Mouse (Mus musculus) lung, embryonic 16.5 days (tissue): Measurements from ENCODE around the gene Adgrg3. TPM values are rescaled to one million over a fixed set of nuclear protein-coding genes. Genes with fewer than 3 reads are reported as not detected.

Experiments
- ATAC-seq: fragments of 200-750 bp; cut with Nextera tagmentation; 2 replicates; pipeline ENCODE4 v1.8.0; 2017; ENCODE audit warnings: low read depth, mild to moderate bottlenecking, moderate library complexity
- H3K27ac ChIP-seq: fragments of 300-500 bp; sonication (generic); 2 replicates; pipeline ENCODE4 v1.5.1; 2014; ENCODE audit warnings: mild to moderate bottlenecking, control low read depth, low read length
- H3K27me3 ChIP-seq: fragments of 300-500 bp; sonication (generic); 2 replicates; pipeline ENCODE4 v1.6.1; 2014; ENCODE audit warnings: low read depth, low read length, mixed read lengths; ENCODE audit not compliant: control insufficient read depth, insufficient read depth
- H3K36me3 ChIP-seq: fragments of 300-500 bp; sonication (generic); 2 replicates; pipeline ENCODE4 v1.6.1; 2014; ENCODE audit warnings: low read length; ENCODE audit not compliant: control insufficient read depth, insufficient read depth
- H3K4me1 ChIP-seq: fragments of 300-500 bp; sonication (generic); replicated peaks from 2 replicates; pipeline ENCODE4 v1.6.1; 2014; ENCODE audit warnings: low read length, mixed read lengths; ENCODE audit not compliant: control insufficient read depth, insufficient read depth
- H3K4me2 ChIP-seq: fragments of 300-500 bp; sonication (generic); 2 replicates; pipeline ENCODE4 v1.6.1; 2014; ENCODE audit warnings: low read depth, low read length, control low read depth
- H3K4me3 ChIP-seq: fragments of 300-500 bp; sonication (generic); 2 replicates; pipeline ENCODE4 v1.5.1; 2014; ENCODE audit warnings: mild to moderate bottlenecking, low read length, control low read depth
- H3K9ac ChIP-seq: fragments of 300-500 bp; sonication (generic); 2 replicates; pipeline ENCODE4 v1.6.1; 2014; ENCODE audit warnings: low read length, control low read depth
- H3K9me3 ChIP-seq: fragments of 300-500 bp; sonication (generic); 2 replicates; pipeline ENCODE4 v1.6.1; 2016; ENCODE audit warnings: low read length; ENCODE audit not compliant: control insufficient read depth
- whole genome bisulfite sequencing: fragments of 180-500 bp; shearing (Covaris S2); extraction: QIAGEN DNeasy Blood & Tissue Kit; methylation state at CpG from one replicate; pipeline ENCODE4 v1.1.7; 2014; 5-methylcytosine and 5-hydroxymethylcytosine counted together
- polyA plus RNA-seq: library from polyadenylated mRNA; unstranded; fragments of >200 nt; fragmentation: Nextera tagmentation; extraction: Ambion mirVana; gene quantifications from 2 replicates; pipeline ENCODE4 v1.2.1, GENCODE M21; 2015

Gene Adgrg3
- polyA plus RNA-seq, 1 experiment from 2014 or later: 4.7 TPM

DNA sequence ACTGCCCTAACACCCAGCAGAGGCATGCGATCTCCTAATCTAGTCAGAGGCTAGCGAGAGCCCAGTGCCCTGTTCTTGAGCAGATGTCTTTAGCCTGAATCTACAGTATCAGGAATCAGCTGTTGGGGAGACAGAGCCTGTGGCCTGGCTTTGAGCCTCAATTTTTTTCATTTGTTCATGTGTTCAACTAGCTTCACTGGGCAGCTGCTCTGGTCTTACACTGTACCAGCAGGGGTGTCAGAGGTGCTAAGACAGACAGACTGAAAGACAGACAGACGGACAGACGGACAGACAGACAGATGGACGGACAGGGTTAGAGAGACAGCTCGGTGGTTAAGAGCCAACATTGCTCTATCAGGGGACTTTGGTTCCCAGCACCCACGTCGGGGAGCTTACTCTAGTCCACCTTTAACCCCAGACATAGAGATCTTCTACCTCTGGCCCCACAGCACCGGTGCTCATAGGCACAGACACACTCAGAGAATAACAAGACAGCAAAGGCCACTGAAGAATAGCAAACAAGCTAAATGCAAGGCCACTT, 26.0 kb upstream of the Adgrg3 start:
- peak overlapping the region; percentile 82; the same call in 1 of the 2 replicates for H3K27ac ChIP-seq
- H3K4me2 ChIP-seq: no peak overlapping the region

DNA sequence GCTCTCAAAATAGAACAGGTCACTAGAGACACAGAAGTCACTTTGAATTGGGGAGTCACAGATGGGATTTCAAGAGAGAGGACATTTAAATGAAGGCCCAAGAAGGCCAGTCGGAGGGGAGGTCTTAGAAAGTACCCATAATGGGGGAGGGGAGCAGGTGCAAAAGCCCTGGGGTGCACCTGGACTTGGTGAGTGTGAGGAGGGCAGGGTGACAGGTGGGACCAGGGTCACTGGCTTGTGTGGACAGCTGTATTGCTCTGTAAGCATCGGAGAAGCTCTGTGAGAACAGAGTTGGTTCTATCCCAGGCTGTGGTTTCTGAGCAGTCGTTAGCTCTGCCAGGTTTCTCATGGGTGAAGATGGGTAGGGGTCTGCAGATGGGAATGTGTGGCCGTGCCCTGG, 25.5 kb upstream of the Adgrg3 start:
- 77% methylated on average over 4 of the region's 4 CpGs for WGBS
- Histone ChIP-seq H3K27me3 (no peaks in the 10 kb centered on the region), H3K27ac (peak overlapping the region; percentile 82), H3K9me3 (no peaks in the 10 kb centered on the region), H3K4me1 (peaks cover 43% of the 10 kb centered on the region), H3K36me3 (no peaks in the 10 kb centered on the region), H3K4me2 (no peak overlapping the region), H3K4me3 (no peak overlapping the region), H3K9ac (no peak overlapping the region)
- ATAC-seq: no peak

More for the DNA sequence above, 26.0 kb upstream of the Adgrg3 start:
- 71% methylated on average over 9 of the region's 9 CpGs for WGBS
- H3K9me3 ChIP-seq: no peaks in the 10 kb centered on the region
- peaks cover 48% of the 10 kb centered on the region for H3K4me1 ChIP-seq
- no peak overlapping the region for H3K9ac ChIP-seq
- no peaks in the 10 kb centered on the region for H3K27me3 ChIP-seq
- no peak overlapping the region for H3K4me3 ChIP-seq
- no peak for ATAC-seq
- no peaks in the 10 kb centered on the region for H3K36me3 ChIP-seq

- Histone ChIP-seq H3K9ac (peak overlapping the region; percentile 45; the same call in 1 of the 2 replicates), H3K4me1 (peaks cover 43% of the 10 kb centered on the region), H3K27me3 (no peaks in the 10 kb centered on the region), H3K9me3 (no peaks in the 10 kb centered on the region), H3K36me3 (no peaks in the 10 kb centered on the region), H3K4me3 (no peak overlapping the region), H3K27ac (peak overlapping the region; percentile 82), H3K4me2 (no peak overlapping the region)
- WGBS: 45% methylated on average over 5 of the region's 5 CpGs
- peak; percentile 58 for ATAC-seq
These were observed 25.0 kb upstream of the Adgrg3 start for GRCm38 (mm10) chr8:94992534-94992933.

- Histone ChIP-seq H3K9ac (no peak overlapping the region), H3K9me3 (no peaks in the 10 kb centered on the region)
- peak; percentile 40 for ATAC-seq
These were observed 24.3 kb upstream of the Adgrg3 start for GRCm38 (mm10) chr8:94992996-94993724.

GRCm38 (mm10) chr8:94994006-94994405, 23.5 kb upstream of the Adgrg3 start:
- Histone ChIP-seq H3K4me3 (no peak overlapping the region), H3K9me3 (no peaks in the 10 kb centered on the region), H3K27me3 (no peaks in the 10 kb centered on the region), H3K4me2 (no peak overlapping the region), H3K36me3 (no peaks in the 10 kb centered on the region), H3K27ac (0 out of 2 replicates have a peak overlapping the region, but pooled peaks have one; percentile 19), H3K4me1 (peaks cover 44% of the 10 kb centered on the region), H3K9ac (peak overlapping the region; percentile 36; the same call in 1 of the 2 replicates)
- peak; percentile 40 for ATAC-seq
- WGBS: 4% methylated on average over 13 of the region's 14 CpGs

More at GRCm38 (mm10) chr8:94992996-94993724, 24.3 kb upstream of the Adgrg3 start:
- WGBS: 54% methylated on average over 9 of the region's 9 CpGs
- Histone ChIP-seq H3K36me3 (no peaks in the 10 kb centered on the region), H3K4me1 (peaks cover 43% of the 10 kb centered on the region), H3K27ac (peak overlapping the region; percentile 82), H3K4me2 (no peak overlapping the region), H3K27me3 (no peaks in the 10 kb centered on the region), H3K4me3 (no peak overlapping the region)

GRCm38 (mm10) chr8:94994510-94994909, 23.0 kb upstream of the Adgrg3 start:
- H3K9me3 ChIP-seq: no peaks in the 10 kb centered on the region
- WGBS: 38% methylated on average over 1 of the region's 1 CpGs
- H3K4me2 ChIP-seq: no peak overlapping the region

GRCm38 (mm10) chr8:94995336-94995893, 22.1 kb upstream of the Adgrg3 start:
- Histone ChIP-seq H3K27ac (no peak overlapping the region), H3K36me3 (no peaks in the 10 kb centered on the region), H3K4me2 (no peak overlapping the region), H3K9me3 (no peaks in the 10 kb centered on the region), H3K9ac (no peak overlapping the region), H3K4me3 (no peak overlapping the region), H3K27me3 (no peaks in the 10 kb centered on the region), H3K4me1 (peaks cover 55% of the 10 kb centered on the region)
- WGBS: 74% methylated on average over 5 of the region's 5 CpGs
- no peak for ATAC-seq

More at GRCm38 (mm10) chr8:94994510-94994909, 23.0 kb upstream of the Adgrg3 start:
- no peak overlapping the region for H3K27ac ChIP-seq
- no peak overlapping the region for H3K4me3 ChIP-seq
- no peak overlapping the region for H3K9ac ChIP-seq
- peaks cover 49% of the 10 kb centered on the region for H3K4me1 ChIP-seq
- no peak for ATAC-seq
- H3K27me3 ChIP-seq: no peaks in the 10 kb centered on the region
- H3K36me3 ChIP-seq: no peaks in the 10 kb centered on the region

DNA sequence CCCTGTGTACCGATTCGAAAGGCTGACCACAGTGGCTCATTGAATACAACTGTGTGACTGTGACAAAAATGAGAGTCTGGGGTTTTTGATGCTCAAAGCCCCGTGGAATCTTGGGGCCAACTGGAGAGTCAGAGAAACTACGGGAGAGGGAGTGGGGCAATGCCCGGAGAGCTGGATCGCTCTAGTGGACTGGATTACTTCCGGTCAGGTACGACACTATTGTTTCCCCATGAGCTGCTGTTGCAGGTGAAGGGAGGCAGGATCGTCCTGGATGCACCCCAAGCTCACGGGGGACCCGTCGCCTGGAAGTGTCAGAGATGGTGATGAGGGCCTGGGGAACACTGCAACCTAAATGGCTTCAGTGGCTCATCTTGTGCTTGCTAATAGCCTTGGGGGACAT, 21.5 kb upstream of the Adgrg3 start:
- Histone ChIP-seq H3K4me2 (no peak overlapping the region), H3K36me3 (no peaks in the 10 kb centered on the region), H3K27ac (no peak overlapping the region), H3K4me1 (peaks cover 55% of the 10 kb centered on the region), H3K27me3 (no peaks in the 10 kb centered on the region), H3K9me3 (no peaks in the 10 kb centered on the region), H3K4me3 (no peak overlapping the region), H3K9ac (no peak overlapping the region)
- WGBS: 76% methylated on average over 12 of the region's 12 CpGs
- no peak for ATAC-seq
